Mouse (Mus musculus) limb, embryonic 11.5 days (tissue): Measurements from ENCODE around the gene Gm32742. TPM values are rescaled to one million over a fixed set of nuclear protein-coding genes. Genes with fewer than 3 reads are reported as not detected.

Experiments used
- microRNA counts: library from miRNA; unstranded; fragments of <30 nt; microRNA quantifications from one replicate; lab custom pipeline; 2016
- microRNA-seq: library from miRNA; unstranded; fragments of <30 nt; microRNA quantifications from one replicate; pipeline ENCODE4, GENCODE M21; 2016
- polyA plus RNA-seq: library from polyadenylated mRNA; unstranded; fragments of >200 nt; fragmentation: Nextera tagmentation; extraction: Ambion mirVana; gene quantifications from 2 replicates; pipeline ENCODE4 v1.2.1, GENCODE M21; 2014

Gene Gm32742
- polyA plus RNA-seq, 1 experiment from 2014 or later: 0.01 TPM

MicroRNA genes within 50 kb of the gene (microRNA counts, 519-probe panel; counts per million panel counts)
- microRNA mmu-miR-34b-3p (lab: Ali Mortazavi, UCI) (not detected), microRNA mmu-miR-34b-5p (lab: Ali Mortazavi, UCI) (1,670 counts per million, percentile 11 among the panel's probes with 10 or more counts), microRNA mmu-miR-34c (lab: Ali Mortazavi, UCI) (5,230 counts per million, percentile 85 among the panel's probes with 10 or more counts)

Small RNA genes within 50 kb of the gene (microRNA-seq; reads per million reads assigned to microRNA genes)
- gene Mir34b (54.0 reads per million, percentile 41 among the genes with 10 or more reads in this experiment), gene Mir34c (1,548 reads per million, percentile 78 among the genes with 10 or more reads in this experiment)

Other genes with a start within 250 kb of the Gm32742 start
- 11.0 and 16.2 TPM in 2 replicates for gene Sik2, start 156.4 kb downstream of the Gm32742 start, polyA plus RNA-seq
- not detected in 2 replicates for gene Btg4, start 104.6 kb downstream of the Gm32742 start, polyA plus RNA-seq
- gene Layn, start 88.4 kb downstream of the Gm32742 start, polyA plus RNA-seq: 3.4 and 3.9 TPM in 2 replicates
- not detected in 2 replicates for gene 4833427G06Rik, start 63.4 kb downstream of the Gm32742 start, polyA plus RNA-seq
- not detected in 2 replicates for gene Pou2af1, start 48.2 kb upstream of the Gm32742 start, polyA plus RNA-seq
- gene Colca2, start 113.1 kb upstream of the Gm32742 start, polyA plus RNA-seq: 1.8 and 2.2 TPM in 2 replicates
- gene 1810046K07Rik, start 163.4 kb upstream of the Gm32742 start, polyA plus RNA-seq: not detected in 2 replicates